Comparison of ENCODE assay signal across 35 mouse cellular contexts in the genomic region with DNA sequence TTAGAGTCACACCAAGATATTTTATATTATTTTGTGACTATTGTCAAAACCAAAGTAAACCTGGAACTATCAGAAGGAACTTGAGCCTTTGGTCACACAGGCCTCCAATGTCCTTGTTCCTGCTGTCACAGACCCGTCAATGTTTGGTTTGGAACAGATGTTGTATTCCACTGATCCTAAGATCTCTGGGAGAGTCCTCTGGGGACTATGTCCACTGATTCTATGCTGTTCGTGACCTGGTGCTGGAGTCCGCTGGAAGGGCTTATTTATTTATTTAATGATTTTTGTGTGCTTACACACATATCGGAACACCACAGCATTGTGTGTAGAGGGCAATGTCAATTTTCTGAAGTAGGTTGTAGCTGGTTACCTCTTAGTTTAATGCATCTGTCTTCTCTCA.
"Had no signal": no experiment of that assay in that cellular context is flagged by ENCODE, and none has a peak within 500 bp of the region (broad histone marks: within the 10 kb centered on the region; RNA-seq: fewer than 3 reads in every experiment).

No protein-coding gene starts in this region.

- H3K4me1 ChIP-seq: heart, embryonic 10.5 days; heart, embryonic 12.5 days; heart, embryonic 13.5 days; heart, embryonic 15.5 days; hindbrain, embryonic 10.5 days; hindbrain, embryonic 12.5 days; hindbrain, embryonic 13.5 days; hindbrain, embryonic 15.5 days; intestine, embryonic 15.5 days; kidney, embryonic 15.5 days had no signal

- H3K36me3 ChIP-seq: heart, embryonic 10.5 days; heart, embryonic 12.5 days; heart, embryonic 13.5 days; heart, embryonic 15.5 days; hindbrain, embryonic 10.5 days; hindbrain, embryonic 12.5 days; hindbrain, embryonic 13.5 days; hindbrain, embryonic 15.5 days; intestine, embryonic 15.5 days; kidney, embryonic 15.5 days had no signal

- ATAC-seq: hindbrain, embryonic 16.5 days; hindbrain, postnatal 0 days; inflammation-experienced regulatory T-cells, adult 6 months; intestine, embryonic 15.5 days; intestine, embryonic 16.5 days; intestine, postnatal 0 days had no signal

- H3K9me3 ChIP-seq: heart, embryonic 15.5 days; hindbrain, embryonic 13.5 days; intestine, embryonic 15.5 days; kidney, embryonic 15.5 days had no signal

- H3K27me3 ChIP-seq: heart, embryonic 12.5 days; heart, embryonic 13.5 days; heart, embryonic 15.5 days; hindbrain, embryonic 12.5 days; hindbrain, embryonic 13.5 days; hindbrain, embryonic 15.5 days; intestine, embryonic 15.5 days; kidney, embryonic 15.5 days had no signal

- H3K27ac ChIP-seq: heart, embryonic 10.5 days; heart, embryonic 13.5 days; heart, embryonic 15.5 days; hindbrain, embryonic 10.5 days; hindbrain, embryonic 12.5 days; hindbrain, embryonic 13.5 days; hindbrain, embryonic 14.5 days; hindbrain, embryonic 15.5 days; hindbrain, postnatal 0 days; intestine, embryonic 15.5 days; kidney, embryonic 15.5 days; kidney, postnatal 0 days; layer of hippocampus, adult 2 months had no signal

- H3K4me3 ChIP-seq: heart, embryonic 10.5 days; heart, embryonic 12.5 days; heart, embryonic 13.5 days; heart, embryonic 15.5 days; hindbrain, embryonic 10.5 days; hindbrain, embryonic 12.5 days; hindbrain, embryonic 13.5 days; hindbrain, embryonic 15.5 days; intestine, embryonic 15.5 days; kidney, embryonic 15.5 days; layer of hippocampus, adult 2 months had no signal

- H3K9ac ChIP-seq: heart, embryonic 12.5 days; heart, embryonic 13.5 days; heart, embryonic 15.5 days; hindbrain, embryonic 12.5 days; hindbrain, embryonic 13.5 days; hindbrain, embryonic 14.5 days; hindbrain, embryonic 15.5 days; intestine, embryonic 15.5 days; kidney, embryonic 15.5 days had no signal

- H3K4me2 ChIP-seq: heart, embryonic 11.5 days; heart, embryonic 12.5 days; heart, embryonic 13.5 days; heart, embryonic 15.5 days; hindbrain, embryonic 12.5 days; hindbrain, embryonic 13.5 days; hindbrain, embryonic 14.5 days; hindbrain, embryonic 15.5 days; intestine, embryonic 15.5 days; kidney, embryonic 15.5 days had no signal

- DNase-seq: heart, postnatal 10 days; heart, postnatal 14 days; heart, postnatal 36 days; heart, postnatal 4 days; kidney, adult 11 months; kidney, adult 18-20 months; kidney, adult 2 months; kidney, adult 8-10 months; kidney, adult 9 months; kidney, postnatal 10 days; kidney, postnatal 14 days; kidney, postnatal 25 days; kidney, postnatal 36 days; kidney, postnatal 4 days; layer of hippocampus, adult 9-11 months; layer of hippocampus, postnatal 36 days had no signal
